Mouse (Mus musculus): ENCODE results near the gene Tmem230.

Tmem230 gene

GRCm38 (mm10) chr2:132233985-132234765 lies 13.4 kb downstream of the Tmem230 start:
- in situ Hi-C loops (cut with MseI, MboI) = loop anchor here (10.0 to 25.0 kb wide), 2 partner anchors 247 to 249 kb away; no protein-coding TSS in a partner anchor

- in situ Hi-C loops (cut with MseI, MboI) = loop anchor here (10.0 to 25.0 kb wide), 2 partner anchors 245 to 248 kb away; no protein-coding TSS in a partner anchor
These were observed 15.1 kb downstream of the Tmem230 start for GRCm38 (mm10) chr2:132232413-132232945.

- in situ Hi-C loops (cut with MseI, MboI) = no loop called here
These were observed 23.2 kb downstream of the Tmem230 start for GRCm38 (mm10) chr2:132224359-132224758.

- in situ Hi-C loops (cut with MseI, MboI) = no loop called here
These were observed 26.0 kb downstream of the Tmem230 start for GRCm38 (mm10) chr2:132221611-132222073.

- in situ Hi-C loops (cut with MseI, MboI) = no loop called here
These were observed 35.5 kb downstream of the Tmem230 start for GRCm38 (mm10) chr2:132211995-132212656.

GRCm38 (mm10) chr2:132210806-132211312 lies 36.7 kb downstream of the Tmem230 start:
- in situ Hi-C loops (cut with MseI, MboI) = no loop called here

GRCm38 (mm10) chr2:132208246-132208881 lies 39.2 kb downstream of the Tmem230 start:
- in situ Hi-C loops (cut with MseI, MboI) = no loop called here

GRCm38 (mm10) chr2:132206316-132206881 lies 41.2 kb downstream of the Tmem230 start:
- in situ Hi-C loops (cut with MseI, MboI) = no loop called here

- in situ Hi-C loops (cut with MseI, MboI) = no loop called here
These were observed 42.1 kb downstream of the Tmem230 start for GRCm38 (mm10) chr2:132205549-132205948.

- in situ Hi-C loops (cut with MseI, MboI) = no loop called here
These were observed 43.8 kb downstream of the Tmem230 start for GRCm38 (mm10) chr2:132203773-132204172.

GRCm38 (mm10) chr2:132203186-132203585 lies 44.4 kb downstream of the Tmem230 start:
- in situ Hi-C loops (cut with MseI, MboI) = no loop called here

GRCm38 (mm10) chr2:132198017-132198933 lies 49.3 kb downstream of the Tmem230 start:
- in situ Hi-C loops (cut with MseI, MboI) = no loop called here

GRCm38 (mm10) chr2:132195602-132196001 lies 52.0 kb downstream of the Tmem230 start:
- in situ Hi-C loops (cut with MseI, MboI) = no loop called here

GRCm38 (mm10) chr2:132190602-132191161 lies 56.9 kb downstream of the Tmem230 start:
- in situ Hi-C loops (cut with MseI, MboI) = no loop called here

Data from mouse trophoblast stem cell (cell line).